Mouse (Mus musculus) myocyte (in vitro differentiated cells): ENCODE data around the gene Akt1s1. TPM values are rescaled to one million over a fixed set of nuclear protein-coding genes. Genes with fewer than 3 reads are reported as not detected.

Experiments
- H3K27me3 ChIP-seq: one replicate; pipeline ENCODE4 v1.6.1; 2011; ENCODE audit not compliant: control insufficient read depth, insufficient read depth, insufficient read length
- H3K36me3 ChIP-seq: one replicate; pipeline ENCODE4 v1.6.1; 2011; ENCODE audit not compliant: control insufficient read depth, insufficient read depth
- H3K4me2 ChIP-seq: one replicate; pipeline ENCODE4 v1.6.1; 2011; ENCODE audit warnings: low read depth, control low read depth
- H3K4me3 ChIP-seq: one replicate; pipeline ENCODE4 v1.5.1; 2011; ENCODE audit warnings: mild to moderate bottlenecking, control low read depth, moderate library complexity
- H3K79me2 ChIP-seq: one replicate; pipeline ENCODE4 v1.6.1; 2011; ENCODE audit not compliant: control insufficient read depth, insufficient read depth
- H3ac ChIP-seq: one replicate; pipeline ENCODE4 v1.6.1; 2011; ENCODE audit not compliant: control insufficient read depth, insufficient read length
- CEBPB ChIP-seq: IDR thresholded peaks from 2 replicates; pipeline ENCODE4 v1.6.1; 2011; ENCODE audit warnings: mild to moderate bottlenecking, moderate library complexity; ENCODE audit not compliant: poor library complexity, insufficient read depth, severe bottlenecking
- E2F4 ChIP-seq: IDR thresholded peaks from one replicate; pipeline ENCODE4 v1.6.1; 2011; ENCODE audit warnings: mild to moderate bottlenecking, control low read depth, moderate library complexity; ENCODE audit not compliant: insufficient read depth
- MAX ChIP-seq: IDR thresholded peaks from one replicate; pipeline ENCODE4 v1.6.1; 2011; ENCODE audit warnings: low read depth, mild to moderate bottlenecking, control low read depth
- MYOD1 ChIP-seq, 3 experiments: IDR thresholded peaks; one replicate each; pipeline ENCODE4 v1.6.1; 2011; ENCODE audit warnings: control low read depth in 2 of 3, low read depth in 2 of 3, mild to moderate bottlenecking in 2 of 3, moderate library complexity in 1 of 3; ENCODE audit not compliant: insufficient read length in 2 of 3, control insufficient read depth in 1 of 3
- MYOG ChIP-seq, 3 experiments: IDR thresholded peaks; one replicate each; pipeline ENCODE4 v1.6.1; 2011; ENCODE audit warnings: control low read depth in 2 of 3, low read depth in 2 of 3, mild to moderate bottlenecking in 2 of 3; ENCODE audit not compliant: insufficient read length in 2 of 3, control insufficient read depth in 1 of 3, insufficient read depth in 1 of 3
- POLR2A ChIP-seq: IDR thresholded peaks from one replicate; pipeline ENCODE4 v1.6.1; 2011; ENCODE audit warnings: low read depth, mild to moderate bottlenecking, control low read depth, moderate library complexity; ENCODE audit not compliant: insufficient read length
- POLR2AphosphoS2 ChIP-seq: IDR thresholded peaks from one replicate; pipeline ENCODE4 v1.6.1; 2011; ENCODE audit warnings: low read depth, control low read depth; ENCODE audit not compliant: insufficient read length
- REST ChIP-seq: IDR thresholded peaks from one replicate; pipeline ENCODE4 v1.6.1; 2011; ENCODE audit warnings: mild to moderate bottlenecking, control low read depth, moderate library complexity; ENCODE audit not compliant: insufficient read depth, insufficient read length
- SRF ChIP-seq: IDR thresholded peaks from one replicate; pipeline ENCODE4 v1.6.1; 2011; ENCODE audit warnings: low read depth; ENCODE audit not compliant: control insufficient read depth, insufficient read length
- TCF12 ChIP-seq: IDR thresholded peaks from one replicate; pipeline ENCODE4 v1.6.1; 2011; ENCODE audit warnings: mild to moderate bottlenecking, control low read depth; ENCODE audit not compliant: poor library complexity, insufficient read depth, severe bottlenecking
- TCF3 ChIP-seq: IDR thresholded peaks from one replicate; pipeline ENCODE4 v1.6.1; 2011; ENCODE audit warnings: low read depth, control low read depth; ENCODE audit not compliant: insufficient read length
- USF1 ChIP-seq: IDR thresholded peaks from one replicate; pipeline ENCODE4 v1.6.1; 2011; ENCODE audit warnings: low read depth, mild to moderate bottlenecking, control low read depth, moderate library complexity
- polyA plus RNA-seq: library from polyadenylated mRNA; unstranded; fragments of >200 nt; fragmentation: generic; extraction: Trizol; gene quantifications from one replicate; pipeline ENCODE4 v1.2.1, GENCODE M21; 2012; ENCODE audit warnings: missing spikeins

Gene Akt1s1
- polyA plus RNA-seq, 1 experiment, result 200 TPM

DNA sequence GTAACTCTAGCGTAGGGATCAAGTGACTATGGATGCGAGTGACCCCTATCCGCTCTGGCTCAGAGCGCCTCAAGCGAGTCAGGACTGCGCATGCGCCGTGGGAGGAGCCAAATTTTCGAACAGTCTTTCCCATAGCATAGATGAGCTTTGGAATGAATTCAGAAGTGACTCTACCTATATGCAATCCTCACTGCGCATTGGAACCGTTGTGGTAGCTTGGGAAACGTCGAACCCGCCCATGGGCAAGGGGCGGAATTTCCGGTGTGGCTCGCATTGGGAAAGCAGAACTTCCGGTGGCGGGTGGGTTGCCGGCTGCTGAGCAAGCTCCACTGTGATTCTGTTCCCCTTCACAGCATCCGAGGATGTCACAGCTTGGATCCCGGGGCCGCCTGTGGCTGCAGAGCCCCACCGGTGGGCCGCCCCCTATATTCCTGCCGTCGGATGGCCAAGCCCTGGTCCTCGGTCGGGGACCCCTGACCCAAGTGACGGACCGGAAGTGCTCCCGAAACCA is 8.3 kb downstream of the Akt1s1 start, which contains the start of gene Pnkp:
Pnkp (plus strand) TSS at position 98 of the 511 bp plus-strand sequence.
- Histone ChIP-seq H3K27me3 (no peaks in the 10 kb centered on the region), H3K4me3 (peak within 1 kb of the TSS; percentile 64), H3K36me3 (peaks cover 5% of the 10 kb centered on the region), H3K79me2 (peaks cover 8% of the 10 kb centered on the region), H3K4me2 (peak within 1 kb of the TSS; percentile 84), H3ac (peak within 1 kb of the TSS; percentile 53)
- TF ChIP-seq POLR2A (peak; percentile 65), CEBPB (peak; percentile 44; the same call in 1 of the 2 replicates), POLR2AphosphoS2 (peak; percentile 74), TCF3 (no peak)

GRCm38 (mm10) chr7:44857905-44858304 is 9.1 kb downstream of the Akt1s1 start:
- Histone ChIP-seq H3K4me3 (peak overlapping the region; percentile 64), H3K36me3 (peaks cover 5% of the 10 kb centered on the region), H3K79me2 (peaks cover 5% of the 10 kb centered on the region), H3ac (peak overlapping the region; percentile 53), H3K27me3 (no peaks in the 10 kb centered on the region), H3K4me2 (peak overlapping the region; percentile 84)
- TF ChIP-seq POLR2A, result peak; percentile 28
- no peak for TF ChIP-seq POLR2AphosphoS2
- TF ChIP-seq TCF12, result no peak

DNA sequence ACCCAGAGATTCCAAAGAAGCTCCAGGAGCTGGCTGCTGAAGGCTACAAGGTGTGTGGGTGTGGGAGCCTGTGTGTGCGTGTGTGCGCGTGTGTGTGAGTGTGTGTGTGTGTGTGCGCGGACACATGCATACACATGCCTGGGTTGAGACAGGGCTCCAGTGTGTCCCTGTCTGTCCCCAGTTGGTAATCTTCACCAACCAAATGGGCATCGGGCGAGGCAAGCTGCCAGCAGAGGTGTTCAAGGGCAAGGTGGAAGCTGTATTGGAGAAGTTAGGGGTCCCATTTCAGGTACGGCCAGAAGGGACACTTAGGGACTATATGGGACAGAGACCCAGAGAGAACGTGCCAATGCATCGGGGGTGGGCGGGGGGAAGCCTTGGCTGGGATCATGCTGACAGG is 11.1 kb downstream of the Akt1s1 start:
- H3K79me2 ChIP-seq, result peaks cover 17% of the 10 kb centered on the region

GRCm38 (mm10) chr7:44860576-44861428 is 12.0 kb downstream of the Akt1s1 start:
- Histone ChIP-seq H3K27me3 (no peaks in the 10 kb centered on the region), H3K4me3 (no peak overlapping the region), H3K36me3 (peaks cover 5% of the 10 kb centered on the region)

More for the DNA sequence above, 11.1 kb downstream of the Akt1s1 start:
- no peak overlapping the region for H3K4me2 ChIP-seq
- H3K27me3 ChIP-seq, result no peaks in the 10 kb centered on the region
- H3K4me3 ChIP-seq, result no peak overlapping the region
- no peak for TF ChIP-seq TCF12
- peaks cover 5% of the 10 kb centered on the region for H3K36me3 ChIP-seq
- no peak overlapping the region for H3ac ChIP-seq

GRCm38 (mm10) chr7:44861429-44861816 is 12.6 kb downstream of the Akt1s1 start:
- no peaks in the 10 kb centered on the region for H3K27me3 ChIP-seq
- no peak overlapping the region for H3K4me2 ChIP-seq
- H3ac ChIP-seq, result no peak overlapping the region
- peaks cover 31% of the 10 kb centered on the region for H3K79me2 ChIP-seq
- no peak overlapping the region for H3K4me3 ChIP-seq
- peaks cover 5% of the 10 kb centered on the region for H3K36me3 ChIP-seq
- TF ChIP-seq POLR2A, result no peak
- TF ChIP-seq MAX, result no peak
- no peak for TF ChIP-seq E2F4
- no peak for TF ChIP-seq USF1
- TF ChIP-seq POLR2AphosphoS2, result peak; percentile 22
- TF ChIP-seq CEBPB, result no peak
- no peak for TF ChIP-seq SRF
- no peak for TF ChIP-seq MYOG (IDR thresholded peaks at IDR 0.05; ENCODE audit: control insufficient read depth in 1 of 3, insufficient read depth in 1 of 3, insufficient read length in 2 of 3, low read depth in 2 of 3)

More at GRCm38 (mm10) chr7:44860576-44861428, 12.0 kb downstream of the Akt1s1 start:
- peaks cover 26% of the 10 kb centered on the region for H3K79me2 ChIP-seq
- no peak overlapping the region for H3ac ChIP-seq
- no peak overlapping the region for H3K4me2 ChIP-seq
- TF ChIP-seq MYOG (IDR thresholded peaks at IDR 0.05; ENCODE audit: control insufficient read depth in 1 of 3, insufficient read depth in 1 of 3, insufficient read length in 2 of 3, low read depth in 2 of 3) (no peak), POLR2AphosphoS2 (peak; percentile 56)

DNA sequence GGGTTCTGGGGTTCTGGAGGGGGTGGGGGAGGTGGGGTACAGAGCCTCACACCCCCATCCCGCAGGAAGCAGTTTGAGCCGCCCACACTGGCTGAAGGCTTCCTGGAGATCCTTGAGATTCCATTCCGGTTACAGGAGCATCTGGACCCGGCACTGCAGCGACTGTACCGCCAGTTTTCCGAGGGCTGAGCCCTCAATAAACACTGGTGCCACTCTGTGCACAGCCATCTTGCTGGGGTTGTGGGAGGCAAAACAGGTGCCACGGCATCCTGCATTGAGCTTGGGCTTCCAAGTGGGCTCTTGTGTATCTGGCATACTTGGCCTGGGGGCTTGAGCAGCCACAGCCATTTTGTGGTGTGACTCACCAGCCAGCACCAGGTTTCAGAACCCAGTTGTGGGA is 13.6 kb downstream of the Akt1s1 start:
- no peak overlapping the region for H3K4me2 ChIP-seq
- peaks cover 41% of the 10 kb centered on the region for H3K79me2 ChIP-seq
- no peak overlapping the region for H3ac ChIP-seq
- no peak overlapping the region for H3K4me3 ChIP-seq
- no peak for TF ChIP-seq MAX
- TF ChIP-seq POLR2A, result no peak
- TF ChIP-seq SRF, result no peak
- TF ChIP-seq POLR2AphosphoS2, result no peak
- no peak for TF ChIP-seq TCF12
- no peak for TF ChIP-seq TCF3
- no peak for TF ChIP-seq E2F4
- no peak for TF ChIP-seq CEBPB
- no peak for TF ChIP-seq MYOD1 (IDR thresholded peaks at IDR 0.05; ENCODE audit: control insufficient read depth in 1 of 3, insufficient read length in 2 of 3, low read depth in 2 of 3)
- TF ChIP-seq USF1, result no peak
- no peak for TF ChIP-seq REST
- no peak for TF ChIP-seq MYOG (IDR thresholded peaks at IDR 0.05; ENCODE audit: control insufficient read depth in 1 of 3, insufficient read depth in 1 of 3, insufficient read length in 2 of 3, low read depth in 2 of 3)
- H3K36me3 ChIP-seq, result peaks cover 5% of the 10 kb centered on the region
- no peaks in the 10 kb centered on the region for H3K27me3 ChIP-seq
